Mouse (Mus musculus) heart, postnatal 0 days (tissue): ENCODE results near the gene 4930407I10Rik.

Experiments
- CTCF ChIP-seq: IDR thresholded peaks from 2 replicates; pipeline ENCODE4 v1.5.1; 2016; ENCODE audit warnings: antibody characterized with exemption, control low read depth, low read depth
- EP300 ChIP-seq: IDR thresholded peaks from 2 replicates; pipeline ENCODE4 v1.6.1; 2016; ENCODE audit warnings: antibody characterized with exemption, low read depth

- no peak for TF ChIP-seq CTCF
- TF ChIP-seq EP300: no peak
Measured at GRCm38 (mm10) chr15:82046246-82046891, 12.6 kb upstream of the 4930407I10Rik start.
